Mouse (Mus musculus) telencephalon, adult 2 months (tissue): Measurements from ENCODE around the gene Lrit3.

ENCODE experiments used
- DNase-seq: peaks from one replicate; pipeline ENCODE4 v3.0.0-alpha.2; 2011; ENCODE audit warnings: low read depth, low spot score

The Lrit3 gene

DNA sequence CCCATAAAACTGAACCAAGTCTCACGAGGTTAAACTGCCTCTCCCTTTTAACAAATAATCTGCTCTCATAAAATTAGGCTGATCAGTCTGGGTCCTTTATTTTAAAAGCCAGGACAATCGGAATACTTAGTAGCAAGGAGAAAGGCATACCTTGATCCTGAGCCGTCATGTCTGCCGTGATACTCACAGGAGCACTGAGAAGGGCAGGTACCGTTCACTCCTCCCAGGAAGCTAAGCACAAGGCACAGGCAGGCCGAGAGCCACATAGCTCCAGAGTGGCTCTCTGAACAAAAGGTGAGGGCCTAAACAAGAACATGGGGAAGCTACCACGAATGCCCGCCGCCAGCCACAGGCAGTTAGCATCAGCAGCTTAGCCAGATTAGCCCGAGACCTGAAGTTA lies at the start of gene Lrit3:
Lrit3 (minus strand) TSS at position 266 of the 400 bp plus-strand sequence.
- DNase-seq = no peak

DNA sequence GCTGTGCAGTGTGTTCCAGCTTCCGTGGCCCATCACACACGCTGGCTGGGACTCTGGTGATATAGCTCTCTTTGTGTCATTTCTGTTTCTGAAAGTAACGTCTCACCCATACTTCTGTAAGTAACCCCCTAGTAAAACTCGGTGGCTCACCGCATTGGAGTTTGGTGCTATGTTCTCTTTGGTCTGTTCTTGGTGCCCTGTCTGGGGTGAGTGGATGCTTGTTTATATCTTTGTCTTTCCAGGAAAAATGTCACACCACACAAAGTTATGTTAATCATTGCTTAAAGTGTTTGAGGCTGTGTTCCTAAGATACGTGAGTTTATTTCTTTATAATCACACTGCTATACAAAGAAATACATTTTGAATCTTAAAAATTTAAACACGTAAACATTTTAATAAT lies 43.0 kb upstream of the Lrit3 start:
- DNase-seq = no peak

DNA sequence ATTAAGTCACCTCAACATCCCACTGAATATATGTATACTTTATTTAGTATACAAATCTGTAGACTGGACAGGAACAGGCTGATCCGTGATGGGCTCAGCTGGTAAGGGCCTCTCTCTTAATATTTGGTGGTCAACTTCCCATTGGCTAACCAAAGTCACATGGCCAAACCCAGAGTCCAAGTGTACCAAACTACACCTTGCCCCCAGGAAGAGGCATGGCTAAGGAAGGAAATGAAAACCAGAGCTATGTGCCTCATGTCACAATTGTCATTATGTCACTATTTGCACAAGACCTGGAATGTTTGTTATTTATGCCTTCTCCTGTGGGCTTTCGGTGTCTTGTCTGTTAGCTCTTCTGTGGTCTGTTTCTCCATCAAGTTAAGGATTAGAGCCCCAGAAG lies 42.0 kb upstream of the Lrit3 start:
- no peak for DNase-seq

DNA sequence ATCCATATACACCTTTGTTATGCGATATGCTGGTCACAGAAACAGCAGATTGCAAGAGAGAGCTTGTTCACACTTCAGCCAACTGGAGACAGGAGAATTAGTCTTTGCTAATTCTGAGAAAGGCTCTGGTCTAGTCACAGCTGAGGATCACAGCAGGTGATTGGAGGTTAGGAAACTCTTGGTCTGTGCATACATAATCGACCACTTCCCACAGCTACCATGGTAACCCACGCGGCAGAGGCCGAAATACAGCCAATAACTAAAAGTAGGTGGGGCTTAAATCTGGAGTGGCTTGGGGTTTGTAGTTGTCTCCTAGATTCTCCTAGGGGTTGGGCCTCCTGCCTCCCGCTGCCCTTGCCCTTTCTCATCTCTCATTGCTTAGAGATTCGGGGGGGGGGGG lies 34.2 kb upstream of the Lrit3 start:
- no peak for DNase-seq

DNA sequence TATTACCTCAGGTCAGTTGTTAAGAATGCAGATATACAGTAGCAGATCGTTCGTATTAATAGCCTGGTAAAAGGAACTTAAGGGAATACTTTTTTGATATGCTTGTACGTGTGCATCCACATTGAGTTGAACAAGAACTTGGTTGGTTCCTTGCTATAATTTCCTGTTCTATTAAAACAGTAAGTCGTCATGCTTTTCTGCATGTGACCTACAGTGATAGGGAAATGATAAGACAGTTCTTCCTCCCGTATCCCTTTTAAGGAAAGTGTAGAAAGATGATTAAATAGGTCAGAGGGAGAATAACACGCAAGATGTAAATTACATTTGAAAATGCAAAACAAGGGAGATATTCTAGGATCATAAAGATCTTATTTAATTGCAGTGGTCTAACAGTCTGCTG lies 33.1 kb upstream of the Lrit3 start:
- no peak for DNase-seq

DNA sequence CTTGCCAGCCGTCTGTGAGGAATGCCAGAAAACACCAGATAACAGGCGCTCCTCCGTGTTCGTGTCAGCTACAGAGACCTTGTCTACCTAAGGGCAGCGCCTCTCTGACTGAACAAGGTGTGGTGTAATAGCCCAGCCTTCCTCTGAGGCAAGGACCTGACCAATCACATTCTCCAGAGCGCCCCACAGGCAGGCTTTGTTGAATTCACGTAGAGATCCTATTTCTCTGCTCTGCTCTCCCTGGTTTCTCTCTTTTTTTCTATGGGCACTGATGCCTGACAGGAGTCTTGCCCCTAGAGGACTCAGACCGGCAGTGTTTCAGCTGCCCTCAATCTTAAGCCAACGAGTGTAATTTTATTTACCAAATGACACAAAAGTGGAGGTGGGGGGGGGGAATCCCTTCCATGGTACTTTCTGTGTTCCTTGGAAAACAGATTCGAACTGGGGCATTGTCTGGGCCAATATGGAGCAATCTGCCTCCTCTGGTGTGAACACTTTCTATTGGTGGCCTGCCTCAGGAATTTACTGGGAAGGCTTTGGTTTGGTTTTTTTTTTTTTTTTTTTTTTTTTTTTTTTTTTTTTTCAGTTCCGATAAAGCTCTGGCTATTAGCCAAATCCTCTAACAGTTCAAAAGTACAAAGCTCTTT lies 32.3 kb upstream of the Lrit3 start:
- DNase-seq = no peak

DNA sequence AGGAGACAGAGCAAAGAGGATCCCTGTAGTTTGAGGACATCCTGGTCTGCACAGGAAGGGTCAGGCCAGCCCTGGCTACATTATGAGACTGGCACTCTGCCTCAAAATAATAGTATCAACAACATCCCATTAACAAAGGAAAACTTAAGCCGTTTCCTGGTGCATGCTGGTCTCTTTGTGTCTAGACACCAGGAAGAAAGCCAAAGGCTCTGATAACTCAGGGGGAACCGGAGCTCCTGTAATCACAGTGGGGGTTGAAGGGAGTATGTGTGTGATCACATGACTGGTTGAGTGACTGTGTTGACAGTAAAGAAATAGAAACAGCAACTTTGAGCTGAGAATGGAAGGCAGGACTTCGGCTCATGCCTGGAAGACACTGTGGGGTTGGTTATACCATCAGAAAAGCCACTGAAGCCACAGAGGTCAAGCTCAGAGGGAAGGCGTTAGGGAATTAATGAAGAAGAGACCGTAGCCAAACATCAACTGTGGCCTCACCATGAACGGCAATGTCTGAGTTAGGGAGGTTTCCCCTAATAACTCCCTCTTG lies 31.6 kb upstream of the Lrit3 start, which contains the start of gene Cfi:
Cfi (plus strand) TSS at position 497 of the 547 bp plus-strand sequence.
- DNase-seq = no peak

DNA sequence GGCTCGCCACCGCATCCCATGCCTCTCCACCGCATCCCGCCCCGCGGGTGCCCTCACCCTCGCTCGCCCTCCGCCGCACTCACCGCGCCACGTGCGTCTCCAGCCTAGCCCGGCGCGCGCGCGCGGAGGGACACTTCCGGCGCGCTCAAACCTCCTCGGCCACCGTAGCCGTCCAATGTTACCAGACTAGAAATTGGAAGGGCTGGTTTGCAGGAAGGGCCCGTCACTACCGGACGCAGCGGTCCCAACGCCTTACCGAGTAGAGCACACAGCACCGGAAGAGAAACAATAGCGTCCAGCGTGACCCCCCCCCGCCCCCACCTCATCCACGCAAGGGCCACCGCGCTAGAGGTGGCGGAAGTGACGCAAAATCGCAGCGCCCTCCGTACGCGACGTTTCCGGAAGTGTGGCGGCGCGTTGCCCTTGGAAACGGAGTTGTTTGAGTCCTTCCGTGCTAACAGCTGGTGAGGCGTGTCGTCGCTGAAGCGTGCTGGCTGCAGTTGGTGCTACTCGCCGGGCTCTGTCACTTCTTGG lies 27.3 kb upstream of the Lrit3 start, which contains the start of gene Gar1:
Gar1 (minus strand) TSS at position 362 of the 534 bp plus-strand sequence.
- peak; percentile 96 for DNase-seq

DNA sequence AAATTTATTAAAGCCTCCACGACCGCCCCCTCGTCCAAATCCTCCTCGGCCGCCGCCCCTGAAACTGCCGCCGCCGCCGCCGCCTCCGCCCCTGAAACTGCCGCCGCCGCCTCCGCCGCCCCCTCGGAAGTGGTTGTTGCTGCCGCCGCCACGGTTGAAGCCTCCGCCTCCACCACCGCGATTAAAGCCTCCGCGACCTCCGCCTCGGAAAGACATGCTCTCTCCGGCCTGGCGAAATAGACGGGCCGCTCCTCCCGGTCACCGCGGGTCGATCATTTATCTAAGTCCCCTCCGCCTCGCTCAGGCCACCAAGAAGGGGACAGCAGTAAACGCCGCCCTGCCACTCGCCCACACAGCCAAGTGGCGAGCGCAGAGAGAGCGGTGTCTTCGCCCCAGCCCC lies 26.8 kb upstream of the Lrit3 start:
- DNase-seq = no peak

DNA sequence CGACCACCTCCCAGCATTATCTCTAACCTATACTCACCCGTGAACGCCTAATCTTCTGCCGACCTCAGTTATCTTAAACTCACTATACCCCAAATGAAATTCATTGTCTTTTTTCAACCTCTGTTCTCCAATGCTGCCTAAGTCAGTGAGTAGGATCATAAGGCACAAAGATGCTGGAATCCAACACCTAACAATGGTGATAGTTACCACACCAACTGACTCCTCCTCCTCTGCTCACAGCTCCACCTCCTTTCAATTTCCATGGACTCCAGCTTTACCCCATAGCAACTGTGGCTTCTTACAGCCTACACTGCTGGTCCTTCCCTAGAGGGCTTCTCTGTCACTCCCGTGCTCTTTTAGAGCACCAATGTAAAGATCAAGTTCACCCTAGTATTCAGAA lies 23.9 kb upstream of the Lrit3 start:
- no peak for DNase-seq

DNA sequence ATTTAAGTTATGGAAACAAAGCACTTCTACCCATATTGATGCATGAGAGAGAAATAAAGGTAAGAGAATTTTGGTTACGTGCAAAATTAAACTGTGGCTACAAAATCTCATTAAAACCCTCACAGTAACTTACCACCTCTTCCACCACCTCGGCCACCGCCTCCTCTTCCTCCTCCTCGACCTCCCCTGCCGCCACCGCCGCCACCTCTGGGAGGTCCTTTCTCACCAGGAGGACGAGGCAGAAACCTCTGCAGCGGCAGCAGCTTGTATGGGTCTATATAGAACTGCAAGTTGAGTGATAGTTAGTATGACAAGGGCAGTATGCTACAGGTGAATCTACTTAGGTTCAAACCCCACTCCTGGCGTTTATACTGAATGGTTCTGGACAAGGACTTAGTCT lies 22.9 kb upstream of the Lrit3 start:
- DNase-seq = no peak

DNA sequence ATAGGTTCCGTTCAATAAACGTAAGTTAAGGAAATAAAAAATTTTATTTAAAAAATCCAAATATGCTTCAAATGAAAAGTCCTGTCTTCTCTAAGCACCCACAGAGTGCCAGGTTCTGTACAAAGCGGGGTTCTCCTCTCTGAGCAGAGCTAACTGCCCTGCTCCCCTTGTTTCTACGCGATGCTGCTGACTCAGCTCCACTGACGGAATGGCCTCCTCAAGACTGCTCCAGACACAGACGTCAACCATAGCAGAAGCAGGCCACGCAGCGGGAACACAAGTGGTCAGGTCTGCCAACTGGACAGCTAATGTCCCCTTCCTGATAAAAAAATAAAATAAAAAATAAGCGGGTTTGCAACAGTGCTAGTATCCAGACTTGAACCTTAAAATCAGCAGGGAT lies 21.1 kb upstream of the Lrit3 start:
- no peak for DNase-seq

DNA sequence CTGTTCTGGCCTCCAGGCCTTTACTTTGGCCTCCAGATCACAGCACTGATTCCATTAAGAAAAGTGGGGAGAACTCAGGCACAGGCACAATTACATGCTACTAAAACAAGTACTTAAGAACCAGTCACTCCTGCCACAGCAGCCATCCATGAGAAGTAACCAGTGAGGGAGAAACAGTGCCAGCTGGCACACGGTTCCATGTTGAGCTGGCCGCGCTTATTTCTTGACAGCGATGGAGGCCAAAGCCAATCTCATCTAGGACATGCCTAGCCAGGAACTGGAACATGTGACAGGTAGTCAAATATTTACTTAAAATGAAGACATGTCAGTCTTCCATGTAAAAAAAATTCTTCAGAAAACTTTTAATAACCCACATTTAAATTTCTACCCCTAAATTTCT lies 20.3 kb upstream of the Lrit3 start:
- no peak for DNase-seq

DNA sequence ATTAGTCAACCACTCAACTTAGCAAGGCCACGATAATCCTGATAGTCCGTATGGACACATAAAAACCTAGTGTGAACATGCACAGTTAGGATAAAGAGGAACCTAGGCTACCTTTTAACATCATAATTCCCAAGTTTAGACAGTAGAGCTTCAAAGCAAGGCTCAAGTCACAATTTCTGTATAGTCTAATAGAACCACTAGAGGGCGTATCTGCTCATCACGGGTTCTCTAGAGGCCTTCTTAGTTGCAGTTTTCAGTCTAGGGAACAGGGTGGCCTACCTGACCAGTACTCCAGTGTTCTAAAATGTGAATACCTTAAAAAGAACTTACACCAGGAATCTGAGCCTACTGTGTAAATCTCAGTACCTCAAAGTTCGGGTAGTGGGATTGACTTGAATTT lies 19.5 kb upstream of the Lrit3 start:
- peak; percentile 36 for DNase-seq

DNA sequence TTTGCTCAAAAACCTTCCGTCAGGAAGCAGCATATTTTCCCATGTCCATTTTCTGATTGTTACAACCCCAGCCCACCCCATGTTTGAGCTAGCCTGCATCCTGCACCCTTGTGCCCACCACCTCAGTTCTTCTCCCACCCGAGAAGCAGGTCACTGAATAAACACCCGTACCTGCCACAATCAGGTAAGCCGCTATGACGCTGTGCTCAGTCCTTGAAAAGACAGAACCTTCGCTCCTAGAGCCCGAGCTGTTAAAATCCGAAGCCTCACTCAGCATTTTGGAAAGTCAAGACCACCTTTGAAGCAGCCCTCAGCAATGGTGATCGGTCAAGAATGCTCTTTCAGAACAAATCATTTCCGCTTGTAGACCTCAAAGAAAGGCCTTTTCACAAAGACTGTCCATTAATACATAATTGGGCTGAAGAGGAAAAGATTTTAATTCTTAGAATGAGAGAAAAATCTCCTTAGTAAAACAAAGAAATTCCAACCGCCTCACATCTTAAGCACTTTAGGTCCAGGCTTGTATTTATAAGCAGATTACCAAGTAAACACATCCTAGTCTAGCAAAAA lies 18.5 kb upstream of the Lrit3 start, which contains the start of gene Rrh:
Rrh (minus strand) TSS at position 382 of the 570 bp plus-strand sequence.
- DNase-seq = no peak

DNA sequence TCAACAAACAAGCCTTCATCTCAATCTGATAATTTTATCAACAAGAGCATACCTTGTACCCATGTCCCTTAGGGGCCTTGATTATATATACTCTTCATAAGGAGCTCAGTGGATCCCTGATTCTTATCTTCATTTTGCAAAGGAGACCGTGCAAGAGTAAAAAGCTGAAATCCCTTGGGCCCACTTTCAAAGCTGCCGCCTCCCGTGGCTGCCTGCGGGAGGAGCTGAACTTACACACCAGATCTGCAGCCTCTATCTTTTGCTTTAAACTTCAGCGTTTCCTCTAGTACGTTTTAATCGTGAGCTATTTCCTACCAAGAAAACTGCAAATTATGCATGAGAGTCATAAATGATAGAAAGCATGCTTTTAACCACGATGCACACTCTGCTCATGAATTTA lies 17.9 kb upstream of the Lrit3 start:
- DNase-seq = no peak

DNA sequence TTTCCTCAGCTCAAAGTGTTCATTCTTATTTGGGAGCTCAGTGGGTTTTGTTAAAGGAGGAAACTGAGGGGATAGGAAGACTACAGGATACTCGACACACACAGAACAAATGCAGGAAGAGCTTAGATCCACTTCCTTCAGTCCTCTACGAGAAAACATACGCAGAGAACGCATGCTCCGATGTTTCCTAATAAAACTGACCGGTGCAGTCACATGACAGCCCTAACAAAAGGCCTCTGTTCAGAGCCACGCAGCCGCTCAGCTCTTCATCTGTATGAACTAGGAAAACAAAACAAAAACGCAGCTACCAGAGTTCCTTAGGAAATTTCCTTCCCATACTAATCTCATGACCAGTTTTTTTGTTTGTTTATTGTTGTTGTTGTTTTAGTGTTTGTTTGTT lies 17.0 kb upstream of the Lrit3 start:
- DNase-seq = peak; percentile 22

DNA sequence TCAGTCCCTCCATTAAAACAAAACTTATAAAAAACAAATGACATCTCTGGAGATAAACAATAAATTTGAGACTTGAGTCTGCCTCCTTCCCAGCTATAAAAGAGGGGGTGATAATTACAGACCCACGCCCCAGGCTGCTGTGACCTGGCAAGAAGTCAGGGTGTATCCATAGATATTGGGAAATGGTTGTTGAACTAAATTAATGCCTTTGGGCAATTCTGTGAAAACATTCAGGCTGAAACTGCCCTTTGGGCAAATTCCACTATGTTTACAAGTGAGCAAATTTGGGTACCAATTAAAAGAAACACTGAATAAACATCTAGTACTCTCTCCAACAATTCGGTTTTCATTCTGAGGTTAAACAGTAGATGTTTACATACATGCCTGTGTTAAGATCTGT lies 4.8 kb downstream of the Lrit3 start:
- DNase-seq = no peak

DNA sequence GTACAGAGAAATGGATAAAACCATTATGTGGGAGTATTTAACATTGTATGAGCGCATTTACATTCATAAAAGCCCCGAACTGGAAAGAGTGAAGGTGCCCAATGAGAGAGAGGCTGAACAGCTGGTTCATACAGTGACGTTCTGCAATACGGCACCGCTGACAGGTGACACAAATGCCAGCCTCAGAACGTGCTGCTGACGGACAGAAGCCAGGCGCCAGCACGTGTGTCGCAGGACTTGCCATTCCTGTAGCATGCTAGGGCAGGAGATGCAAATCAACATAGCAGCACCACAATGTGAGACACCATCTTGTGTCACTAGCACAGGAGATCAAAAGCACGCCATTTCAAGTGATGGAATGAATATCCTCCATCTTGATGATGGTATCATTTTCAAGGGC lies 5.3 kb downstream of the Lrit3 start:
- DNase-seq = no peak

DNA sequence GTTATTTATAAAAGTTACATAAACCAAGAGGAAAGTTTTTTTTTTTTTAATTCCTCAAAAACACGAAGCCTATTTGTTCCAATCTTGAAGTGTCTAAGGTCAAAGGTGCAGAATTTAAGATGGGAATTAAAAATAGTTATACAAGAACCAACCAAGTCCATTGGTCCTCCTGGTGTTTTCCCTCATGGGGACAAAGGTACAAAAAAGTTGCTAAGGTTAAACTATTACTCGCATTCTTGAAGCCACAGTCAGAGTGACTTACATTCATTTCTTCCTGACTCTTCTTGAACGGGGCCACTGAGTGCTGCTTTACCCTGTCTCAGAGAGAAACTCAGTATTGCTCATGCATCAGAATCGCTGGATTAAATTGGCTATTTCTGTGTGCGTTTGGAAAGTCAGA lies 6.5 kb downstream of the Lrit3 start:
- no peak for DNase-seq

DNA sequence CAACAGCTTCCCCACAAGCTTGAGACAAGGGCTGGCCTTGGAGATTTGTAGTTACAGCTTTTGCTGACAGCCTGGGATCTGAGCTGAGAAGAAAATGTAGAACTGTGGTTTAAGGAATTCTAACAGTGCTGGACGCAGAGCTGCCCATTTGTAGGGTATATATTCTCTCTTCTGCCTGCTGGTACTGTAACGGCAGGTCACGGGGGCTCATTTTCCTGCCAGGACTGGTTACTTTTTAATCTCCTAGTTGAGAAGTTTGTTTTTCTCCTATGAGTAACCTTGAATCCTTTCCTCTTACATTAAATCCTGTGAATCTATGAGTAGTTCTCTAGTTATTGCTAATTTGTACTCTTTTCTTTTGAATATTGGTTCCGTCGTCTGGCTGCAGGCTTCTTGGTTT lies 10.0 kb downstream of the Lrit3 start:
- DNase-seq = no peak

DNA sequence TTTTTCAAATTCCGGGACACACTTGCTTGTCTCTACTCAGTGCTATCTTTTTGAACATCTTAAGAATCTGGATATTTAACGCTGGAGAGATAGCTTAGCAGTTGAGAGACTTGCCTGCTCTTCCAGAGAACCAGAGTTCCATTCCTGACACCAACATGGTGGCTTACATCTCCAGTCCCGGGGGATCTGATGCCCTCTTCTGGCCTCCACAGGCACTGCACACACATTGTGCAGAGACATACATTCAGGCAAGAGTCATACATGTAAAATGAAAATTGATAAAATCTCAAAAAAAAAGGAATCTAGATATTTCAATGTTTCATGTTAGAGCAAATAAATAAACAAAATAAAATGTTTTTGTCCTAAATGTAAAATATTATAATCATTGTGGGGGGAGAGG lies 21.1 kb downstream of the Lrit3 start:
- DNase-seq = no peak

DNA sequence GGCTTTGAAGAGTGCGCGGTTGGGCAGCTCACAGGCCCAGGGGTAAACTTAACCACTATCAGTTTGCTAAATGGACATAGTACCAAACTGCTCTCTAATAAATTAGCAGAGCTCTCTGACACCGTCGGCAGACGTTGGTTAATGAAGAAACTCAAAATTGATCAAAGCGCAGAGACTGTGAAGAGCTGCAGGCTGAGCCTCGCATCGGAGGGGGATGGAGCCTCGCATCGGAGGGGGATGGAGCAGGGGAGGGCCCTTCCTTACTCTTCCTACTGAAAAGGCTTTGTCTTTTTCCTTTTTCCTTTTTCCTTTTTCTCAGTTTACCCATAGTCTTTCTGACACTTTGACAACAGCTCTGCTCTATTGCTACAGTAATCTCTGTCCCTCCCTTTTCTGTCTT lies 22.4 kb downstream of the Lrit3 start:
- no peak for DNase-seq
